Mouse (Mus musculus) G1E (cell line): ENCODE results near the gene Il2ra.

Experiments
- CTCF ChIP-seq: IDR thresholded peaks from 2 replicates; pipeline ENCODE4 v1.5.1; 2012; ENCODE audit warnings: low read depth, low read length, inconsistent platforms, mixed read lengths
- GATA1 ChIP-seq: IDR thresholded peaks from 2 replicates; pipeline ENCODE4 v1.6.1; 2012; ENCODE audit warnings: borderline replicate concordance, low read length, inconsistent platforms, mixed read lengths
- POLR2AphosphoS5 ChIP-seq: IDR thresholded peaks from 2 replicates; pipeline ENCODE4 v1.6.1; 2012; ENCODE audit warnings: low read depth, low read length, inconsistent platforms; ENCODE audit not compliant: insufficient replicate concordance
- TAL1 ChIP-seq: conservative IDR thresholded peaks from 2 replicates; pipeline ENCODE4 v1.6.1; 2012; ENCODE audit warnings: low read depth, low read length, inconsistent platforms, mixed read lengths

- TF ChIP-seq CTCF (no peak), GATA1 (no peak), POLR2AphosphoS5 (no peak), TAL1 (no peak)
Observed at GRCm38 (mm10) chr2:11596690-11597089, 45.9 kb upstream of the Il2ra start.
